Mouse (Mus musculus): ENCODE results near the gene Olfr1392.

GRCm38 (mm10) chr11:49329686-49330085, 44.6 kb downstream of the Olfr1392 start:
- TF ChIP-seq CTCF (IDR thresholded peaks at IDR 0.05; ENCODE audit: borderline replicate concordance, control insufficient read depth, extremely low read depth, insufficient read depth, low read length, poor library complexity), result no peak
- TF ChIP-seq POLR2A (IDR thresholded peaks at IDR 0.05; ENCODE audit: control insufficient read depth, extremely low read depth, insufficient read depth, low read length, poor library complexity), result no peak

Data from thymus, adult 2 months (tissue).